Mouse (Mus musculus) heart, postnatal 0 days (tissue): ENCODE results near the gene Hsf5. TPM values are rescaled to one million over a fixed set of nuclear protein-coding genes. Genes with fewer than 3 reads are reported as not detected.

Experiments used
- ATAC-seq: fragments of 200-750 bp; cut with Nextera tagmentation; 2 replicates; pipeline ENCODE4 v1.8.0; 2017; ENCODE audit warnings: low read depth, moderate number of reproducible peaks, moderate library complexity; ENCODE audit not compliant: insufficient read depth
- DNase-seq: peaks from one replicate; pipeline ENCODE4 v3.0.0-alpha.2; 2016; ENCODE audit warnings: low spot score
- H3K27ac ChIP-seq: fragments of 300-500 bp; sonication (generic); 2 replicates; pipeline ENCODE4 v1.5.1; 2014; ENCODE audit warnings: low read depth, mild to moderate bottlenecking
- H3K27me3 ChIP-seq: fragments of 300-500 bp; sonication (generic); 2 replicates; pipeline ENCODE4 v1.6.1; 2014; ENCODE audit warnings: low read length, mixed read lengths; ENCODE audit not compliant: control insufficient read depth, insufficient read depth
- H3K36me3 ChIP-seq: fragments of 300-500 bp; sonication (generic); replicated peaks from 2 replicates; pipeline ENCODE4 v1.6.1; 2014; ENCODE audit warnings: low read length, mixed read lengths; ENCODE audit not compliant: control insufficient read depth, insufficient read depth
- H3K4me1 ChIP-seq: fragments of 300-500 bp; sonication (generic); 2 replicates; pipeline ENCODE4 v1.6.1; 2014; ENCODE audit warnings: antibody characterized with exemption; ENCODE audit not compliant: control insufficient read depth, insufficient read depth
- H3K4me2 ChIP-seq: fragments of 300-500 bp; sonication (generic); 2 replicates; pipeline ENCODE4 v1.6.1; 2014; ENCODE audit warnings: low read depth, mild to moderate bottlenecking, low read length, moderate library complexity
- H3K4me3 ChIP-seq: fragments of 300-500 bp; sonication (generic); 2 replicates; pipeline ENCODE4 v1.5.1; 2014; ENCODE audit warnings: low read depth, low read length
- H3K9ac ChIP-seq: fragments of 300-500 bp; sonication (generic); replicated peaks from 2 replicates; pipeline ENCODE4 v1.6.1; 2014; ENCODE audit warnings: low read depth, low read length, mixed read lengths
- H3K9me3 ChIP-seq: fragments of 300-500 bp; sonication (generic); replicated peaks from 2 replicates; pipeline ENCODE4 v1.6.1; 2016; ENCODE audit warnings: low read length; ENCODE audit not compliant: control insufficient read depth
- CTCF ChIP-seq: IDR thresholded peaks from 2 replicates; pipeline ENCODE4 v1.5.1; 2016; ENCODE audit warnings: antibody characterized with exemption, control low read depth, low read depth
- EP300 ChIP-seq: IDR thresholded peaks from 2 replicates; pipeline ENCODE4 v1.6.1; 2016; ENCODE audit warnings: antibody characterized with exemption, low read depth
- WGBS: fragments of 180-500 bp; shearing (Covaris S2); extraction: QIAGEN DNeasy Blood & Tissue Kit; methylation state at CpG from one replicate; pipeline ENCODE4 v1.1.7; 2014; 5-methylcytosine and 5-hydroxymethylcytosine counted together
- polyA plus RNA-seq: library from polyadenylated mRNA; unstranded; fragments of >200 nt; fragmentation: Nextera tagmentation; extraction: Ambion mirVana; gene quantifications from 2 replicates; pipeline ENCODE4 v1.2.1, GENCODE M21; 2015
- total RNA-seq: library from RNA; depleted of rRNA; stranded (reverse); fragments of >200 nt; gene quantifications from 2 replicates; pipeline ENCODE4 v1.2.3, GENCODE M21; 2014; ENCODE audit warnings: low replicate concordance

Hsf5 gene
- total and polyA plus RNA-seq, 2 experiments from 2014 or later, result 0.03 TPM; not detected in 1

GRCm38 (mm10) chr11:87580543-87581085 is 36.4 kb upstream of the Hsf5 start:
- WGBS, result 55% methylated on average over 10 of the region's 10 CpGs
- Histone ChIP-seq H3K4me3 (no peak overlapping the region; the same call in 1 of the 2 replicates), H3K9me3 (no peaks in the 10 kb centered on the region), H3K4me2 (peak overlapping the region; percentile 74; the same call in 1 of the 2 replicates), H3K36me3 (no peaks in the 10 kb centered on the region; the same call in 1 of the 2 replicates), H3K4me1 (peaks cover 28% of the 10 kb centered on the region), H3K27me3 (no peaks in the 10 kb centered on the region), H3K9ac (no peak overlapping the region), H3K27ac (0 out of 2 replicates have a peak overlapping the region, but pooled peaks have one; percentile 84)
- ATAC-seq, result no peak
- no peak for DNase-seq
- no peak for TF ChIP-seq EP300
- TF ChIP-seq CTCF, result no peak

GRCm38 (mm10) chr11:87581161-87581865 is 35.7 kb upstream of the Hsf5 start:
- no peaks in the 10 kb centered on the region; the same call in 1 of the 2 replicates for H3K36me3 ChIP-seq
- TF ChIP-seq CTCF, result no peak
- TF ChIP-seq EP300, result no peak
- no peak overlapping the region; the same call in 1 of the 2 replicates for H3K4me2 ChIP-seq
- H3K4me3 ChIP-seq, result no peak overlapping the region
- no peaks in the 10 kb centered on the region for H3K27me3 ChIP-seq
- no peak overlapping the region for H3K27ac ChIP-seq
- ATAC-seq (no peak), DNase-seq (no peak)
- no peak overlapping the region for H3K9ac ChIP-seq
- WGBS, result 82% methylated on average over 12 of the region's 12 CpGs
- H3K4me1 ChIP-seq, result peaks cover 28% of the 10 kb centered on the region
- no peaks in the 10 kb centered on the region for H3K9me3 ChIP-seq

GRCm38 (mm10) chr11:87581933-87582710 is 34.8 kb upstream of the Hsf5 start:
- no peak for TF ChIP-seq EP300
- TF ChIP-seq CTCF, result no peak
- no peak overlapping the region for H3K9ac ChIP-seq
- no peak overlapping the region for H3K4me2 ChIP-seq
- WGBS, result 71% methylated on average over 8 of the region's 8 CpGs
- no peaks in the 10 kb centered on the region; the same call in 1 of the 2 replicates for H3K36me3 ChIP-seq
- no peak for ATAC-seq
- H3K27ac ChIP-seq, result no peak overlapping the region
- H3K27me3 ChIP-seq, result no peaks in the 10 kb centered on the region
- H3K4me1 ChIP-seq, result peaks cover 27% of the 10 kb centered on the region
- no peak overlapping the region for H3K4me3 ChIP-seq
- H3K9me3 ChIP-seq, result no peaks in the 10 kb centered on the region
- no peak for DNase-seq

GRCm38 (mm10) chr11:87583291-87584034 is 33.5 kb upstream of the Hsf5 start:
- H3K4me1 ChIP-seq, result peaks cover 16% of the 10 kb centered on the region; the same call in 1 of the 2 replicates
- no peak overlapping the region; the same call in 1 of the 2 replicates for H3K27ac ChIP-seq
- no peaks in the 10 kb centered on the region for H3K27me3 ChIP-seq
- ATAC-seq (no peak), DNase-seq (no peak)
- no peaks in the 10 kb centered on the region; the same call in 1 of the 2 replicates for H3K36me3 ChIP-seq
- H3K4me2 ChIP-seq, result no peak overlapping the region
- H3K9me3 ChIP-seq, result no peaks in the 10 kb centered on the region
- no peak overlapping the region for H3K9ac ChIP-seq
- TF ChIP-seq CTCF (no peak), EP300 (no peak)
- WGBS, result 74% methylated on average over 6 of the region's 6 CpGs
- H3K4me3 ChIP-seq, result no peak overlapping the region
